Mouse (Mus musculus) macrophage (primary cell): Measurements from ENCODE around the gene 1700001P01Rik. TPM values are rescaled to one million over a fixed set of nuclear protein-coding genes. Genes with fewer than 3 reads are reported as not detected.

Source experiments
- H3K27ac ChIP-seq: fragments of 350-480 bp; formaldehyde crosslinking; 2 replicates; pipeline ENCODE4 v1.9.0; 2021
- H3K36me3 ChIP-seq: fragments of 350-480 bp; formaldehyde crosslinking; 2 replicates; pipeline ENCODE4 v1.9.0; 2021; ENCODE audit errors: inconsistent target
- H3K4me3 ChIP-seq: fragments of 350-480 bp; formaldehyde crosslinking; 2 replicates; pipeline ENCODE4 v1.9.0; 2021; ENCODE audit errors: inconsistent target
- H3K79me2 ChIP-seq: fragments of 350-480 bp; formaldehyde crosslinking; 2 replicates; pipeline ENCODE4 v1.9.0; 2021; ENCODE audit errors: inconsistent target
- WGBS: methylation state at CpG from one replicate; pipeline ENCODE4 v1.1.7; 2026; ENCODE audit warnings: inconsistent platforms; ENCODE audit not compliant: missing documents; 5-methylcytosine and 5-hydroxymethylcytosine counted together
- polyA plus RNA-seq: library from polyadenylated mRNA; stranded (reverse); fragments of 250-400 nt; gene quantifications from 3 replicates; pipeline ENCODE4 v1.2.4, GENCODE M21; 2018; ENCODE audit warnings: inconsistent platforms

Gene 1700001P01Rik
- polyA plus RNA-seq, 1 experiment from 2014 or later = not detected

DNA sequence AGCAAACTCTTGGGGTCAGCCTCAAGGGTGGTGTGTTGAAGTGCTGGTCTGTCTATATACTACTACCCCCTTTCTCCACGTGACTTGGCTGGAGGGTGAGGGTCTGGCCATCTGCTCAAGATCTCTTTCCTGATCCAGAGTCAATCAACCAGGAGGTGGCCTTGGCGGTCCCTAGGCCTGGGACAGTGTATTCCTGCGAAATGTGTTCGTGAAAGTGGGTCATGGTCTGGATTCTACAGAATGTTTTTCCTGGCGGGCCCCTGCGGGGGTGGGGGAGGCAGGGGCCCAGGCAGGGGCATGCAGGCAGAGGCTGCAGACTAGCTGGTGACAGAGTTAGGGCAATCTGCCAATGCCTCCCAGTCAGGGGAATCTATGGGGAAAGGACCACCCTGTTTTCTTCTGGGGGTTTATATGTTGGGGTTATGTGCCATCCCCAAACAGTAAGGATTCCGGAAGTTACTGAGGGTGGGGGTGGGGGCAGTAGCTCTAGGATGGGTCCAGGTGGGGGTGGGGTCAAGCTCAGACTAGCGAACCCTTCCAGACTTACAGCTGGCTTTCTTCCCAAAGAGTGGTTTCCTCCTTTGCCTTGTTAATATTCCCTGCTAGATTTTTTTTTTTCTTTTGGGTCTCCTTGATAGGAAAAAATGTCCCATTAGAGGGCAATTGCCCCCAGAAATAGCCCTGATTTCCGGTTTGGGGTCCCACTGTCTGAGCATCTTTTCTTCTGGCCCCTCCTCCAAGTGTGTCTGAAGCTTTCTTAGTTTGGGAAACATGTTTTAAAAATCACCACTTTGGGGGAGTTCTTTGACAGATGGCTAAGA is 29.3 kb upstream of the 1700001P01Rik start:
- WGBS = 58% methylated on average over 9 of the region's 9 CpGs
- Histone ChIP-seq H3K4me3 (no peak overlapping the region), H3K79me2 (peaks cover 99% of the 10 kb centered on the region), H3K36me3 (peaks cover 23% of the 10 kb centered on the region; the same call in 1 of the 2 replicates), H3K27ac (no peak overlapping the region)

- 95% methylated on average over 5 of the region's 5 CpGs for WGBS
- Histone ChIP-seq H3K36me3 (peaks cover 23% of the 10 kb centered on the region; the same call in 1 of the 2 replicates), H3K79me2 (peaks cover 90% of the 10 kb centered on the region), H3K27ac (no peak overlapping the region), H3K4me3 (no peak overlapping the region)
These were observed 28.1 kb upstream of the 1700001P01Rik start for GRCm38 (mm10) chr11:97803847-97804246.

- Histone ChIP-seq H3K27ac (no peak overlapping the region), H3K79me2 (peaks cover 77% of the 10 kb centered on the region), H3K4me3 (no peak overlapping the region), H3K36me3 (peaks cover 14% of the 10 kb centered on the region; the same call in 1 of the 2 replicates)
- WGBS = 100% methylated on average over 2 of the region's 6 CpGs
These were observed 26.8 kb upstream of the 1700001P01Rik start for GRCm38 (mm10) chr11:97802495-97802894.

DNA sequence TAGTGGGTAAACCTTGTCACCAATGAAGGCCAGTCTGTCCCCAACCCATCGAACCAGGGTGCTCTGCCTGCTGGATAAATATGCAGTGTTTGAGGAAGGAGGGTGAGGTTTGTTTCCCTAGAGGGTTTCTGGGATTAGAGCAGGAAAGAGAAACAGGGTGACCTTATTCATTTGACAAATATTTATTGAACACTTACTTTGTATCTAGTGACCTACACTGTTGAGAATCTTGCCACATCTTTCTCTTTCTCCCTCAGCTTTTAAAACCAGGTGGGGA is 26.4 kb upstream of the 1700001P01Rik start:
- Histone ChIP-seq H3K36me3 (peaks cover 13% of the 10 kb centered on the region; the same call in 1 of the 2 replicates), H3K79me2 (peaks cover 73% of the 10 kb centered on the region), H3K27ac (peak overlapping the region; percentile 98), H3K4me3 (no peak overlapping the region; the same call in 1 of the 2 replicates)
- WGBS = 75% methylated on average over 1 of the region's 1 CpGs

DNA sequence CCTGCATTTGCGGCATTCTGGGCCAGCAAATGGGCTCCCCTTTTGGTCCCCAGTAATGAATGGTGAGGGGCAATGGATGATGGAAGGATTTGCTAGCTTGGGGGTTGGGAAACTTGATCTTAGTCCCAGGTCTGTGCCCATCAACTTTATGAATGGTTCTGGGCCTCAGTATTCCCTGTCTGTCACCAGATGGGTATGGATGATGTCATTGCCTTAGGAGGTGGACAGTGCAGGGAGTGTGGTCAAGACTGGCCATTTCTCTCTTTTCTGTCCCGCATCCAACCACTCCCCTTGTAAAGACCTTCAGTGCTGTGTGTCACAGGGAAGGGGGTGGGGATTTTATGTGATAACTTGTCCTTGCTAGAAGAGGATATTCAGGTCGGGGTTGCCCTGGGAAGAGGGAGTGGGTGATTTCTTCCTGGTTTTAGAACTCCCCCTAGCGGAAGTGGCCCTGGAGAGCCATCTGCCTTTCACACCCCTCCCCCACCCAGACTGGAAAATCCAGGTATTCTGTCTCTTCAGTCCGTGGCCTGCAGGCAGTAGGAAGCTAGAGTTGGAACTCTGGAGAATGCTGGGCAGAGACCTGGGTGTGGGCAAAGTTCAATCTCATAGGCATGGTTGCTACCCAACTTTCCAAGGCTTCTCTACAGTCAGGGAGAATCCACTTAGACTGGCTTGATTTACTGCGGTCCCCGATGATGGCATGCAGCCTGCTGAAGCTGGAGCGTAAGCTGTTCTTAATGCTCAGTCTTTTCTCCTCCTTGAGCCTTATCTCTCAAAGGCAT is 25.9 kb upstream of the 1700001P01Rik start:
- peak overlapping the region; percentile 98 for H3K4me3 ChIP-seq
- peaks cover 68% of the 10 kb centered on the region for H3K79me2 ChIP-seq
- 71% methylated on average over 8 of the region's 8 CpGs for WGBS
- peak overlapping the region; percentile 98 for H3K27ac ChIP-seq
- peaks cover 8% of the 10 kb centered on the region; the same call in 1 of the 2 replicates for H3K36me3 ChIP-seq

GRCm38 (mm10) chr11:97800691-97801408 is 25.1 kb upstream of the 1700001P01Rik start:
- peaks cover under 1% of the 10 kb centered on the region; the same call in 1 of the 2 replicates for H3K36me3 ChIP-seq
- peak overlapping the region; percentile 98 for H3K4me3 ChIP-seq
- peaks cover 60% of the 10 kb centered on the region for H3K79me2 ChIP-seq
- 5% methylated on average over 17 of the region's 17 CpGs for WGBS
- peak overlapping the region; percentile 98 for H3K27ac ChIP-seq

GRCm38 (mm10) chr11:97799994-97800690 is 24.4 kb upstream of the 1700001P01Rik start:
- Histone ChIP-seq H3K79me2 (peaks cover 53% of the 10 kb centered on the region), H3K36me3 (no peaks in the 10 kb centered on the region), H3K4me3 (peak overlapping the region; percentile 98), H3K27ac (peak overlapping the region; percentile 98)
- WGBS = under 1% methylated on average over 31 of the region's 43 CpGs

GRCm38 (mm10) chr11:97799146-97799993 is 23.7 kb upstream of the 1700001P01Rik start:
- Histone ChIP-seq H3K4me3 (peak overlapping the region; percentile 98), H3K27ac (peak overlapping the region; percentile 98), H3K79me2 (peaks cover 45% of the 10 kb centered on the region), H3K36me3 (no peaks in the 10 kb centered on the region)
- under 1% methylated on average over 58 of the region's 71 CpGs for WGBS

- Histone ChIP-seq H3K36me3 (no peaks in the 10 kb centered on the region), H3K4me3 (peak within 1 kb of the TSS; percentile 98), H3K79me2 (peaks cover 39% of the 10 kb centered on the region), H3K27ac (peak within 1 kb of the TSS; percentile 98)
- WGBS = 5% methylated on average over 11 of the region's 11 CpGs
These were observed 23.0 kb upstream of the 1700001P01Rik start, which contains the start of gene Lasp1 for GRCm38 (mm10) chr11:97798782-97799145. Gene Lasp1 (plus strand): TSS chr11:97799000.

GRCm38 (mm10) chr11:97798083-97798435 is 22.3 kb upstream of the 1700001P01Rik start:
- H3K79me2 ChIP-seq = peaks cover 32% of the 10 kb centered on the region
- H3K36me3 ChIP-seq = no peaks in the 10 kb centered on the region
- whole genome bisulfite sequencing = 79% methylated on average over 8 of the region's 8 CpGs
- H3K27ac ChIP-seq = no peak overlapping the region
- H3K4me3 ChIP-seq = no peak overlapping the region

DNA sequence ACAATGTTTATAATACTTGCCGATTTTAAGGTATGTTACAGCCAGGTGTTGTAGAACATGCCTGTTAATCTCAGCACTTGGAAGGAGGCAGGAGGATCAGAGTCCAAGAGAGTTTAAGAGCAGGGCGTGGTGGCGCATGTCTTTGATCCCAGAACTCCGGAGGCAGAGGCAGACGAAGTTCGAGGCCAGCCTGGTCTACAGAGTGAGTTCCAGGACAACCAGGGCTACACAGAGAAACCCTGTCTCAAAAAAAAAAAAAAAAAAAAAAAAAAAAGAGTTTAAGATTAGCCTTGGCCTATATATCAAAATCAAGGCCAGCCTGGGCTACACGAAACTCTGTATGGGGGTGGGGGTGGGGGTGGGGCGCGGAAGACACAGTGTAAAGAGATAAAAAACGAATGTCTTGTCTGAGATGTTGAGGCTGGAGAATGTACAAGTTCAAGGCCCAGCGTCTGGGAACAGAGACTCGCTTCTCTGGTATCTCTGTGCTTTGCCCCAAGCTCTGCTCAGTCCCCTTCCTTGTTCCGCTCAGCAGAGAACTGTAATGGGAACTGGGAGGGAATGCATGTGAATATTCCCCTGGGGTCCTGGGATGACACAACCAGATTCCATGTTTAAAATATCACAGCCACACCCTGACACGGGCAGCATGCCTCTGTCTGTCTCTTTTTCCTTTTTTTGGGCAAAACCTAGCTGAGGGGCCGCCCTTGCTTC is 21.8 kb upstream of the 1700001P01Rik start:
- Histone ChIP-seq H3K27ac (no peak overlapping the region), H3K79me2 (peaks cover 27% of the 10 kb centered on the region), H3K36me3 (no peaks in the 10 kb centered on the region), H3K4me3 (no peak overlapping the region)
- 85% methylated on average over 11 of the region's 15 CpGs for WGBS

DNA sequence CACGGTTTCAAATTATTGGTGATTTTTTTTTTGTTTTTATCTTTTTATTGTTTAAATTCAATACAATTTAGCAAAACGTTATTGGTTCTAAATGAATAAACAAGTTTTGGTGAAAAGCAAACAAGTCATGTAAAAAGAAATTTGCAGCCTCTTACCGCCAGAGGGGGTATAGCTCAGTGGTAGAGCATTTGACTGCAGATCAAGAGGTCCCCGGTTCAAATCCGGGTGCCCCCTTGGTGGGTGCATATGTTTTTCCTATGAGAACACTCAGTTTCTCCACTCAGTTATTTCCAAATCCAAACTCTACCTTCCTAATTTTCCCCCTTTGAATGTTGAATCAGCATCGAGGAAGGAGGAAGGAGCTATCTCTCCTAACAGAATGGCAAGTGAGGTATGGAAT is 21.2 kb upstream of the 1700001P01Rik start:
- Histone ChIP-seq H3K79me2 (peaks cover 21% of the 10 kb centered on the region), H3K27ac (no peak overlapping the region), H3K4me3 (no peak overlapping the region), H3K36me3 (no peaks in the 10 kb centered on the region)
- 8% methylated on average over 6 of the region's 6 CpGs for WGBS

DNA sequence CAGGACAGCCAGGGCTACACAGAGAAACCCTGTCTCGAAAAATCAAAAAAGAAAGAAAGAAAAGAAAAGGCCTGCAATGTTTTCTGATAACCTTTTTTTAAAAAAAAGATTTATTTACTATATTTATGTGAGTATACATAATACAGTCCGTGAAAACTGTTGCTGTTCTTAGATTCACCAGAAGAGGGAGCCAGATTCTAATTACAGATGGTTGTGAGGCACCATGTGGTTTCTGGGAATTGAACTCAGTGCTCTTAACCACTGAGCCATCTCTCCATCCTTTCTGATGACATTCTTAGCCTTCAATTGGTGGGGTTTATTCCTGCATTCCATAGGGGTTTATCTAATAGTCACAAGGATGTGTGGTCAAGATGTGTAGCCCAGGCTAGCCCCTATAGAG is 17.4 kb upstream of the 1700001P01Rik start:
- Histone ChIP-seq H3K79me2 (no peaks in the 10 kb centered on the region), H3K36me3 (no peaks in the 10 kb centered on the region), H3K4me3 (no peak overlapping the region), H3K27ac (no peak overlapping the region)
- WGBS = 8% methylated on average over 2 of the region's 2 CpGs
